Mouse (Mus musculus) MEL (cell line): ENCODE measurements around the gene Kazn.

Source experiments
- CHD1 ChIP-seq: IDR thresholded peaks from 2 replicates; pipeline ENCODE4 v1.6.1; 2012; ENCODE audit warnings: low read depth, mild to moderate bottlenecking, inconsistent platforms, low read length, improper control_type of control experiment
- CTCF ChIP-seq, 3 experiments: IDR thresholded peaks in 2 of 3; conservative IDR thresholded peaks in 1 of 3; 2 replicates each; pipeline ENCODE4 v1.5.1; 2011 to 2012; ENCODE audit warnings: low read length in 3 of 3, low read depth in 2 of 3, mild to moderate bottlenecking in 2 of 3, improper control_type of control experiment in 1 of 3, inconsistent platforms in 1 of 3, mixed read lengths in 1 of 3, moderate library complexity in 1 of 3; ENCODE audit not compliant: control insufficient read depth in 1 of 3, insufficient read depth in 1 of 3, poor library complexity in 1 of 3, severe bottlenecking in 1 of 3
- MAFK ChIP-seq: IDR thresholded peaks from 2 replicates; pipeline ENCODE4 v1.6.1; 2011; ENCODE audit warnings: low read depth, mild to moderate bottlenecking, low read length, improper control_type of control experiment, borderline replicate concordance
- POLR2AphosphoS2 ChIP-seq: IDR thresholded peaks from 2 replicates; pipeline ENCODE4 v1.6.1; 2011; ENCODE audit warnings: low read length, improper control_type of control experiment
- SIN3A ChIP-seq: IDR thresholded peaks from 2 replicates; pipeline ENCODE4 v1.6.1; 2012; ENCODE audit warnings: low read length, improper control_type of control experiment, inconsistent platforms
- TAL1 ChIP-seq: IDR thresholded peaks from 2 replicates; pipeline ENCODE4 v1.6.1; 2012; ENCODE audit warnings: mild to moderate bottlenecking, inconsistent platforms, low read length, moderate library complexity, mixed read lengths
- TCF12 ChIP-seq: IDR thresholded peaks from 2 replicates; pipeline ENCODE4 v1.6.1; 2014; ENCODE audit warnings: low read depth, mild to moderate bottlenecking, inconsistent platforms, low read length, improper control_type of control experiment, moderate library complexity
- ZKSCAN1 ChIP-seq: IDR thresholded peaks from 2 replicates; pipeline ENCODE4 v1.6.1; 2012; ENCODE audit warnings: low read depth, mild to moderate bottlenecking, inconsistent platforms, low read length, improper control_type of control experiment, moderate library complexity

DNA sequence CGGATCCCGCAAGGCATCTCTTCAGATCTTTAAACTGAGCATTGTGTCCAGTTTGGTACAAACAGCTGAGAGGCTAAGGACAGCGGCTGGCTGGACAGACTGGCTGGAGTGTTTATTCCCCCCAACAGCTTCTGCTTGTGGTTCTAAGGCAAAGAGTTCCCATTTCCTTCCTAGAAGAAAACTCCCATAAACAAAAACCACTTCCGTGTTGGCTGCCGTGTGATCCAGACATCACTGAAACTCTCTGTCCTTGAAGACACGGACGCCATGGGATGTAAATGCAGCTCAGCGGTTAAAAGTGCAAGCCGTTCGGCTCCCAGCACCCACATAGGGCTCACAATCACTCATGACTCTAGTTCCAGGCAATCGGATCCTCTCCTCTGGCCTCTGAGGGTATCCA, 3.8 kb downstream of the Kazn start:
- TF ChIP-seq TCF12 (no peak), CTCF (IDR thresholded peaks at IDR 0.05 in 2 of 3, conservative IDR thresholded peaks at IDR 0.05 in 1 of 3; ENCODE audit: control insufficient read depth in 1 of 3, insufficient read depth in 1 of 3, low read depth in 2 of 3, low read length in 3 of 3, poor library complexity in 1 of 3, severe bottlenecking in 1 of 3) (no peak), ZKSCAN1 (no peak), POLR2AphosphoS2 (no peak), SIN3A (no peak), TAL1 (no peak), MAFK (no peak), CHD1 (no peak)
